Mouse (Mus musculus) myocyte (in vitro differentiated cells): ENCODE data around the gene Gm15517.

Experiments
- POLR2A ChIP-seq: IDR thresholded peaks from one replicate; pipeline ENCODE4 v1.6.1; 2011; ENCODE audit warnings: low read depth, mild to moderate bottlenecking, control low read depth, moderate library complexity; ENCODE audit not compliant: insufficient read length
- USF1 ChIP-seq: IDR thresholded peaks from one replicate; pipeline ENCODE4 v1.6.1; 2011; ENCODE audit warnings: low read depth, mild to moderate bottlenecking, control low read depth, moderate library complexity

GRCm38 (mm10) chr7:44273446-44273845 lies 12.2 kb downstream of the Gm15517 start:
- no peak for TF ChIP-seq POLR2A
- TF ChIP-seq USF1, result no peak
